Comparison of ENCODE assay signal across 26 mouse cellular contexts in genomic region chr10:93212699-93213098, GRCm38 (mm10).
"Had no signal": no experiment of that assay in that cellular context is flagged by ENCODE, and none has a peak within 500 bp of the region (broad histone marks: within the 10 kb centered on the region; RNA-seq: fewer than 3 reads in every experiment).

No protein-coding gene starts in this region.

- H3K4me1 ChIP-seq: heart, embryonic 15.5 days had no signal

- H3K9me3 ChIP-seq: heart, embryonic 15.5 days; hindbrain, embryonic 13.5 days; hindbrain, embryonic 15.5 days; limb, embryonic 15.5 days had no signal

- DNase-seq: forebrain, postnatal 0 days; gastrocnemius, postnatal 14 days; gastrocnemius, postnatal 36 days; heart, adult 11 months; heart, adult 2 months; heart, postnatal 14 days; heart, postnatal 36 days; kidney, adult 11 months; kidney, adult 2 months; kidney, adult 9 months; kidney, postnatal 10 days; kidney, postnatal 25 days; kidney, postnatal 4 days; layer of hippocampus, postnatal 36 days; left cerebral cortex, postnatal 4 days had no signal

- H3K27me3 ChIP-seq: heart, embryonic 13.5 days; heart, embryonic 15.5 days; hindbrain, embryonic 13.5 days; hindbrain, embryonic 15.5 days; limb, embryonic 13.5 days; limb, embryonic 15.5 days had no signal

- ATAC-seq: forebrain, postnatal 0 days; hindbrain, postnatal 0 days; intestine, embryonic 16.5 days had no signal

- H3K9ac ChIP-seq: forebrain, postnatal 0 days; heart, embryonic 13.5 days; heart, embryonic 15.5 days; hindbrain, embryonic 13.5 days; hindbrain, embryonic 15.5 days; limb, embryonic 13.5 days; limb, embryonic 15.5 days; liver, embryonic 14.5 days had no signal

- H3K4me2 ChIP-seq: heart, embryonic 11.5 days; heart, embryonic 13.5 days; heart, embryonic 15.5 days; hindbrain, embryonic 13.5 days; hindbrain, embryonic 15.5 days; limb, embryonic 13.5 days; limb, embryonic 15.5 days had no signal

- H3K27ac ChIP-seq: heart, adult 2 months; heart, embryonic 13.5 days; heart, embryonic 15.5 days; hindbrain, embryonic 13.5 days; hindbrain, embryonic 15.5 days; hindbrain, postnatal 0 days; limb, embryonic 13.5 days; limb, embryonic 15.5 days; liver, embryonic 14.5 days had no signal

- H3K4me3 ChIP-seq: heart, adult 2 months; heart, embryonic 13.5 days; heart, embryonic 15.5 days; hindbrain, embryonic 13.5 days; hindbrain, embryonic 15.5 days; layer of hippocampus, adult 2 months; limb, embryonic 13.5 days; limb, embryonic 15.5 days had no signal
